Mouse (Mus musculus) heart, adult 2 months (tissue): ENCODE data around the gene Mospd2. TPM values are rescaled to one million over a fixed set of nuclear protein-coding genes. Genes with fewer than 3 reads are reported as not detected.

Experiments used
- DNase-seq, 2 experiments: peaks; one replicate each; pipeline ENCODE4 v3.0.0; 2021
- H3K27ac ChIP-seq: fragments of 200-600 bp; 2 replicates; pipeline ENCODE4 v1.8.1; 2022
- H3K27me3 ChIP-seq: fragments of 200-500 bp; 2 replicates; pipeline ENCODE4 v1.6.1; 2012; ENCODE audit warnings: mild to moderate bottlenecking, low read length, inconsistent platforms, mixed read lengths; ENCODE audit not compliant: control insufficient read depth, insufficient read depth
- H3K36me3 ChIP-seq: fragments of 200-500 bp; 2 replicates; pipeline ENCODE4 v1.6.1; 2012; ENCODE audit warnings: low read length, inconsistent platforms; ENCODE audit not compliant: control insufficient read depth, insufficient read depth
- H3K4me1 ChIP-seq: fragments of 200-500 bp; 2 replicates; pipeline ENCODE4 v1.6.1; 2011; ENCODE audit warnings: low read length; ENCODE audit not compliant: control insufficient read depth, insufficient read depth
- H3K4me3 ChIP-seq: fragments of 200-600 bp; 2 replicates; pipeline ENCODE4 v1.8.1; 2022
- H3K79me2 ChIP-seq: fragments of 200-500 bp; replicated peaks from 2 replicates; pipeline ENCODE4 v1.6.1; 2012; ENCODE audit warnings: mild to moderate bottlenecking, inconsistent platforms, low read length, moderate library complexity, mixed read lengths; ENCODE audit not compliant: control insufficient read depth, insufficient read depth
- H3K9ac ChIP-seq: fragments of 200-500 bp; 2 replicates; pipeline ENCODE4 v1.6.1; 2012; ENCODE audit warnings: low read depth, mild to moderate bottlenecking, control low read depth, inconsistent platforms, low read length, mixed read lengths
- CTCF ChIP-seq: fragments of 200-600 bp; IDR thresholded peaks from 2 replicates; pipeline ENCODE4 v1.8.1; 2022; ENCODE audit warnings: antibody characterized with exemption, mild to moderate bottlenecking, moderate library complexity
- EP300 ChIP-seq: fragments of 200-500 bp; IDR thresholded peaks from 2 replicates; pipeline ENCODE4 v1.6.1; 2011; ENCODE audit warnings: low read depth, low read length, control low read depth; ENCODE audit not compliant: insufficient read depth
- POLR2A ChIP-seq: fragments of 200-500 bp; IDR thresholded peaks from 2 replicates; pipeline ENCODE4 v1.6.1; 2011; ENCODE audit warnings: mild to moderate bottlenecking, low read depth, low read length, control low read depth; ENCODE audit not compliant: insufficient read depth
- WGBS: fragments of 180-500 bp; shearing (Covaris S2); methylation state at CpG from one replicate; pipeline ENCODE4 v1.1.7; 2018; 5-methylcytosine and 5-hydroxymethylcytosine counted together
- intact Hi-C: fragments of 180-260 bp; cut with DNase I; formaldehyde crosslinking; loops from one replicate; pipeline ENCODE4 v1.15.1; 2025
- long read RNA-seq: library from polyadenylated mRNA; stranded (forward); transcript quantifications from one replicate; pipeline ENCODE4 v2.0.0, GENCODE M21; 2021
- polyA plus RNA-seq: library from polyadenylated mRNA; depleted of rRNA; stranded (reverse); fragments of >200 nt; gene quantifications from 2 replicates; pipeline ENCODE4 v1.2.3, GENCODE M21; 2012; rRNA removed
- total RNA-seq, 2 experiments: library from RNA; stranded (reverse); gene quantifications; 2 replicates each; pipeline ENCODE4 v1.2.3; 2021

The Mospd2 gene
- total RNA-seq (10 to 100 TPM; 11.5 to 12.7 TPM), polyA plus RNA-seq (2.9 and 8.5 TPM in 2 replicates)
- long read RNA-seq, partial matches to known transcripts: 0 of 7 reads
- long read RNA-seq, other reads (novel, unspliced or antisense): 2 of 7 reads

DNA sequence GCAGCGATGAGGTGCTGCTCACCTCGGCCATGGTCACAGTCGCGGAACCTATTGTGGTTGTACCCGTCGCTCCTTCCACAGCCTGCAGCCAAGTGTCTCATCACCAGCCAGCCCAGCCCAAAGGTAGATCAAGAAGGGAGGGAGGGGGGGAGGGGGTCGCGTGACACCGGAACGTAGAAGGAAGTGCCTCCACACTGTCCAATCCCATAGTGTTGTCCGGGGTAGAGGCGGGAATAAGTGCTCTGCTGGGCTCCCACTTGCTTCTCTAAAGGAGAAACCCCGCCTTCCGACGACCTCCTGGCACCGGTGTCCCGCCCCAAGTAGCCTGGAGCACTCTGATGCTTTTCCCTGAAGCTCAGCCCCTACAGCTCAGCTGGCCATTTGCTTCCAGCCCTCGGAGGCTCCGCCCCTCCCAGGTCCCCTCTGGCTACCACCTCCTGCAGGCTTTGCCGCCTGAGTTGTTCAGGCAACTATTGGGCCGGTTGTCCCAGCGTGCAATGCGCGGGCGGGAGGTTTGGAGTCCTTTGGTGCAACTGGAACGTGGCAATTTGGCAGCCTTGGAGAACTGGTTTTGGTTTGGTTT lies at the start of gene Mospd2, which contains the start of gene Fancb:
TSS of gene Mospd2 (minus strand) at position 183 of the 583 bp plus-strand sequence.
TSS of gene Fancb (plus strand) at position 400 of the 583 bp plus-strand sequence.
- Histone ChIP-seq H3K79me2 (no peaks in the 10 kb centered on the region), H3K27me3 (no peaks in the 10 kb centered on the region), H3K4me3 (peak within 1 kb of the TSS; percentile 56), H3K36me3 (no peaks in the 10 kb centered on the region), H3K4me1 (peaks cover 1% of the 10 kb centered on the region; the same call in 1 of the 2 replicates), H3K9ac (peak within 1 kb of the TSS; percentile 88), H3K27ac (peak within 1 kb of the TSS; percentile 74)
- TF ChIP-seq EP300: no peak
- TF ChIP-seq CTCF: no peak
- no peak; the same call in 1 of the 2 replicates for TF ChIP-seq POLR2A
- intact Hi-C loops: no loop called here
- WGBS: 20% methylated on average over 26 of the region's 26 CpGs
- DNase-seq: peak; percentile 84 to 94

DNA sequence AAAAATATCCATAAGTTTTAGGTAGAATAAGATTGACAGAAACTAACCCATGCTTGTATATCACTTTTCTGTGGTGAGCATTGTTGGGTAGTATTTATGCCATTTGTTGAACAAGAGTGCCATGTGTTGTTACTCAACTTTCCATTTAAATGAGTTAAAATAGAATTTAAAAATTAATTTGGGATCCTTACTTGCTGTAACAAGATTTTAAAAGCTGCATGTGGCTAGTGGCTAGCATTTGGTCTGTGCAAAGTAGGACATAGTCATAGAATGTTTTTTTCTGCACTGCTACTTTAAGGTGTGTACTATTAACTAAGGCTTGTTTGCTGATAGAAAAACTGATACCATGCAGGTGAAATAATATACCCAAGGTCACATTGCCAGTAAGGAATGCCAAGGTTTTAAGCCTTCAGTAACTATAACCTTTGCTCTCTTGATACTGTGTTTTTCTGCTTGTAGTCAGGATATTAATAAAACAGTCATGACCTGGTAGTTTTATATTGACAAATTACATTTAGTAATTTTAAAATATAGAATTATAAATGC lies 24.7 kb upstream of the Mospd2 start, which contains the start of gene Gm17604:
TSS of gene Gm17604 (minus strand) at position 51 of the 546 bp plus-strand sequence.
- Histone ChIP-seq H3K27ac (no peak within 1 kb of the TSS), H3K36me3 (no peaks in the 10 kb centered on the region), H3K9ac (no peak within 1 kb of the TSS), H3K4me1 (no peaks in the 10 kb centered on the region; the same call in none of the 2 replicates), H3K79me2 (no peaks in the 10 kb centered on the region), H3K27me3 (no peaks in the 10 kb centered on the region), H3K4me3 (no peak within 1 kb of the TSS)
- DNase-seq: no peak
- intact Hi-C loops: loop anchor here (5.0 kb wide), 1 partner anchor 53 kb away; no protein-coding TSS in a partner anchor
- TF ChIP-seq POLR2A (no peak), CTCF (no peak), EP300 (no peak)

DNA sequence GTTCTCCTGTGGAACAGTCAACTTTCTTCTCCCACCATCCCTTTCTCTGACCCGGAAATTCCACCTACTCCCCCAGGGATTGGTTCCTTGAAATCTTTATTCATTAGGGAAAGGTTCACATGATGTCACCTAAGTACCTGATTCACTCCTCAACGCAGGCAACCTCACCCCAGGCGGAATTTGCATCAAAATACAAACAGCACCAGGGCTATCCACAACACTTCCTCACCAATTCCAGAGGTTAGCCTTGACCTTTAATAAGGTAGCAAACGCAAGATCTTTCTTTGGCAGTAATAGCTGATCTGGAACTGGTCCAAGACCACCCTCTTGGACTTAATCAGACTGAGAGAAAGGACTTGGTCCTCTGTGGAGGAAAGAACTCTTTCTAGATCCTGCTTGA lies 23.0 kb upstream of the Mospd2 start:
- DNase-seq: peak in 1 of 2 experiments; percentile 6
- no peaks in the 10 kb centered on the region for H3K36me3 ChIP-seq
- TF ChIP-seq EP300 (no peak), POLR2A (no peak), CTCF (no peak)
- peak overlapping the region; percentile 2 for H3K27ac ChIP-seq
- no peaks in the 10 kb centered on the region for H3K79me2 ChIP-seq
- intact Hi-C loops: loop anchor here (5.0 kb wide), 1 partner anchor 51 kb away; no protein-coding TSS in a partner anchor
- no peak overlapping the region for H3K9ac ChIP-seq
- H3K4me1 ChIP-seq: no peaks in the 10 kb centered on the region; the same call in none of the 2 replicates
- no peak overlapping the region for H3K4me3 ChIP-seq
- 21% methylated on average over 4 of the region's 4 CpGs for WGBS
- H3K27me3 ChIP-seq: no peaks in the 10 kb centered on the region

DNA sequence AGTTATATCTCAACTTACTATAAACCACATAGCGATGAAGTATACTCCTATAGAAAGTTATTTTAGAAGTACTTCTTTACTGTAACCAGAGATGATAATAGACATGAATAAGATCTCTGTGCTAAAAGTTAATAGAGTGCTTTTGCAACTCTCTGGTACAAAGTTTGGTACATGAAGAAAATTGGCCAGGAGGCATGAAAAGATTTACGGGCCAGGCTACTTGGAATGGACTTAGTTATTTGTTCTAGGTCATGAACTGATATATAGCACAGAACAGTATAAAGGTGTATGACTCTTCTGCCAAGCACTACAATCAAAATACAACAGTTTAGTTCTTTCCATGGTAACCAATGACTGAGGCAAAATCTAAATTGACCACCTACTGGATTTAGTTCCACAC lies 1.3 kb downstream of the Mospd2 start:
- Histone ChIP-seq H3K79me2 (no peaks in the 10 kb centered on the region; the same call in 1 of the 2 replicates), H3K4me3 (no peak overlapping the region), H3K36me3 (no peaks in the 10 kb centered on the region), H3K27ac (no peak overlapping the region), H3K9ac (no peak overlapping the region), H3K27me3 (no peaks in the 10 kb centered on the region), H3K4me1 (peaks cover 1% of the 10 kb centered on the region; the same call in 1 of the 2 replicates)
- intact Hi-C loops: no loop called here
- WGBS: 85% methylated on average over 2 of the region's 2 CpGs
- TF ChIP-seq POLR2A (no peak), EP300 (no peak), CTCF (no peak)
- DNase-seq: no peak

DNA sequence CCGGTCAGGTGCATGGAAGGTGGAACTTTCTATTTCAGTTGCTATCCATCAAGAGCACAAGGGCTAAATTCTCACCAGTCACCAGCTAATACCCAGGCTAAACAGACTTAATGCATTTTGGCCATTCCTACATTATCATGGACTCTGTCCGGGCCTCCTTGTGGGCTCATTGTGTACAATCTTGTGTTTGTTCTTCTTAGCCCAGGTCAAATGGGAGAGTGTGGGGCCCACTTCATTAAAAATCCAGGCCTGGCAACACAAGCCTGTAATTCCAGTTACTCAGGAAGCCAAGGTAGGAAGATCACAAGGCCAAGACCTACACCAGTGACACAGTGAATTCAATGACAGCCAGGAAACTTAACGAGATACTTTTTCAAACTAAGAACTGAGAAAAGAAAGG lies 9.0 kb downstream of the Mospd2 start:
- TF ChIP-seq CTCF (no peak), EP300 (no peak), POLR2A (no peak)
- Histone ChIP-seq H3K36me3 (no peaks in the 10 kb centered on the region; the same call in 1 of the 2 replicates), H3K4me3 (no peak overlapping the region), H3K27ac (no peak overlapping the region; the same call in 1 of the 2 replicates), H3K27me3 (no peaks in the 10 kb centered on the region), H3K79me2 (no peaks in the 10 kb centered on the region; the same call in none of the 2 replicates), H3K4me1 (peaks cover 3% of the 10 kb centered on the region), H3K9ac (no peak overlapping the region)
- 72% methylated on average over 3 of the region's 3 CpGs for WGBS
- DNase-seq: no peak
- intact Hi-C loops: no loop called here
